ENCODE assay signal across 26 mouse cellular contexts in genomic region chr17:15310465-15310864, GRCm38 (mm10).
DNase-seq lines count a peak whose midpoint lies in the region; ATAC-seq lines count a peak whose summit lies in the region.
"Had no signal": no experiment of that assay in that cellular context is flagged by ENCODE, and none has a peak within 500 bp of the region (broad histone marks: within the 10 kb centered on the region; RNA-seq: fewer than 3 reads in every experiment).

No protein-coding gene starts in this region.

- H3K4me3 ChIP-seq in hindbrain, embryonic 10.5 days: no peak overlapping the region
- H3K4me3 ChIP-seq in hindbrain, embryonic 14.5 days (replicated peaks; ENCODE audit: low read length): no peak overlapping the region
- no peak overlapping the region for H3K4me3 ChIP-seq in midbrain, embryonic 12.5 days
- H3K4me3 ChIP-seq: embryonic facial prominence, embryonic 13.5 days; heart, embryonic 12.5 days; intestine, embryonic 15.5 days; neural tube, embryonic 13.5 days had no signal

- 66% methylated on average over 2 of the region's 2 CpGs for WGBS in hindbrain, embryonic 10.5 days
- WGBS in hindbrain, embryonic 14.5 days: 54% methylated on average over 2 of the region's 2 CpGs
- WGBS in midbrain, embryonic 12.5 days: 46% methylated on average over 2 of the region's 2 CpGs

- H3K27ac ChIP-seq in hindbrain, embryonic 10.5 days: no peak overlapping the region
- H3K27ac ChIP-seq in hindbrain, embryonic 14.5 days: no peak overlapping the region
- no peak overlapping the region for H3K27ac ChIP-seq in midbrain, embryonic 12.5 days (replicated peaks)
- H3K27ac ChIP-seq: embryonic facial prominence, embryonic 13.5 days; intestine, embryonic 15.5 days; liver, embryonic 14.5 days; neural tube, embryonic 13.5 days had no signal

- intact Hi-C loops in gastrocnemius, postnatal 36 days (cut with DNase I): no loop called here

- peak; percentile 55 for DNase-seq in hindbrain, embryonic 10.5 days (ENCODE audit: low spot score)
- no peak for DNase-seq in hindbrain, embryonic 14.5 days (ENCODE audit: low spot score)
- DNase-seq in R1 (ENCODE audit: low read depth, low spot score): peak; percentile 8
- peak; percentile 71 for DNase-seq in embryo, embryonic 10.5 days (ENCODE audit: low spot score)
- no peak for DNase-seq in gastrocnemius, postnatal 36 days
- DNase-seq in thymus, postnatal 36 days: no peak
- no peak for DNase-seq in lung, postnatal 10 days
- DNase-seq: adrenal gland, postnatal 25 days; cerebellum, adult 18-20 months; cerebellum, postnatal 10 days; gastrocnemius, postnatal 25 days; heart, adult 18-20 months; kidney, adult 2 months; kidney, postnatal 4 days; layer of hippocampus, postnatal 36 days; liver; lung, adult 2 months; lung, postnatal 14 days; right cerebral cortex, postnatal 14 days had no signal

- ATAC-seq in hindbrain, embryonic 14.5 days (ENCODE audit: low FRiP score): no peak
- ATAC-seq in midbrain, embryonic 12.5 days (ENCODE audit: low FRiP score, low read depth): peak; percentile 70; the same call in 1 of the 2 replicates
- ATAC-seq: CD4-positive, CD25-positive, alpha-beta regulatory T cell, adult 4 months; intestine, embryonic 15.5 days had no signal

- peaks cover 4% of the 10 kb centered on the region; the same call in 1 of the 2 replicates for H3K27me3 ChIP-seq in hindbrain, embryonic 10.5 days (ENCODE audit: insufficient read depth, poor library complexity, severe bottlenecking)
- no peaks in the 10 kb centered on the region for H3K27me3 ChIP-seq in hindbrain, embryonic 14.5 days (ENCODE audit: control insufficient read depth, insufficient read depth, low read length)
- no peaks in the 10 kb centered on the region for H3K27me3 ChIP-seq in midbrain, embryonic 12.5 days
- H3K27me3 ChIP-seq: embryonic facial prominence, embryonic 13.5 days; heart, embryonic 12.5 days; intestine, embryonic 15.5 days; neural tube, embryonic 13.5 days had no signal

- H3K4me2 ChIP-seq in hindbrain, embryonic 14.5 days (replicated peaks): no peak overlapping the region
- no peak overlapping the region for H3K4me2 ChIP-seq in midbrain, embryonic 12.5 days (replicated peaks)
- H3K4me2 ChIP-seq: embryonic facial prominence, embryonic 13.5 days; heart, embryonic 12.5 days; intestine, embryonic 15.5 days; neural tube, embryonic 13.5 days had no signal

- no peaks in the 10 kb centered on the region for H3K9me3 ChIP-seq in hindbrain, embryonic 10.5 days
- H3K9me3 ChIP-seq in hindbrain, embryonic 14.5 days (ENCODE audit: control insufficient read depth, low read length): no peaks in the 10 kb centered on the region
- H3K9me3 ChIP-seq in midbrain, embryonic 12.5 days: no peaks in the 10 kb centered on the region
- H3K9me3 ChIP-seq: embryonic facial prominence, embryonic 13.5 days; heart, embryonic 12.5 days; intestine, embryonic 15.5 days; neural tube, embryonic 13.5 days had no signal

- H3K36me3 ChIP-seq in hindbrain, embryonic 10.5 days: no peaks in the 10 kb centered on the region
- no peaks in the 10 kb centered on the region for H3K36me3 ChIP-seq in hindbrain, embryonic 14.5 days (replicated peaks; ENCODE audit: control insufficient read depth, insufficient read depth)
- no peaks in the 10 kb centered on the region for H3K36me3 ChIP-seq in midbrain, embryonic 12.5 days
- H3K36me3 ChIP-seq: embryonic facial prominence, embryonic 13.5 days; heart, embryonic 12.5 days; intestine, embryonic 15.5 days; neural tube, embryonic 13.5 days had no signal

- H3K4me1 ChIP-seq in hindbrain, embryonic 10.5 days (replicated peaks): peaks cover 18% of the 10 kb centered on the region
- no peaks in the 10 kb centered on the region for H3K4me1 ChIP-seq in hindbrain, embryonic 14.5 days (replicated peaks; ENCODE audit: control insufficient read depth, insufficient read depth, low read length)
- peaks cover 7% of the 10 kb centered on the region; the same call in 1 of the 2 replicates for H3K4me1 ChIP-seq in midbrain, embryonic 12.5 days
- H3K4me1 ChIP-seq: embryonic facial prominence, embryonic 13.5 days; heart, embryonic 12.5 days; intestine, embryonic 15.5 days; neural tube, embryonic 13.5 days had no signal

- H3K9ac ChIP-seq in hindbrain, embryonic 14.5 days: no peak overlapping the region
- no peak overlapping the region for H3K9ac ChIP-seq in midbrain, embryonic 12.5 days (replicated peaks)
- H3K9ac ChIP-seq: embryonic facial prominence, embryonic 13.5 days; heart, embryonic 12.5 days; intestine, embryonic 15.5 days; liver, embryonic 14.5 days; neural tube, embryonic 13.5 days had no signal

Comparison
In these comparisons a context has a peak if more than half of its experiments do, and no peak if none do; other contexts are left out.
1. DNase-seq: peak in hindbrain, embryonic 10.5 days (single experiment), R1 (single experiment) and embryo, embryonic 10.5 days (single experiment); none in hindbrain, embryonic 14.5 days (single experiment), gastrocnemius, postnatal 36 days (0 of 2), thymus, postnatal 36 days (0 of 2) and lung, postnatal 10 days (single experiment).